In genomic region chr7:12957511-12957910, GRCm38 (mm10) we compare ENCODE assay signal across 29 mouse cellular contexts. TPM values are rescaled to one million over a fixed set of nuclear protein-coding genes. Genes with fewer than 3 reads are reported as not detected.
"Had no signal": no experiment of that assay in that cellular context is flagged by ENCODE, and none has a peak within 500 bp of the region (broad histone marks: within the 10 kb centered on the region; RNA-seq: fewer than 3 reads in every experiment).

No protein-coding gene starts in this region.

- H3K9ac ChIP-seq: liver, embryonic 13.5 days; liver, embryonic 15.5 days; liver, postnatal 0 days; lung, embryonic 15.5 days; midbrain, embryonic 13.5 days; midbrain, embryonic 15.5 days; neural tube, embryonic 13.5 days; neural tube, embryonic 15.5 days; stomach, embryonic 15.5 days had no signal

- H3K4me2 ChIP-seq: liver, embryonic 13.5 days; liver, embryonic 15.5 days; lung, embryonic 15.5 days; midbrain, embryonic 11.5 days; midbrain, embryonic 13.5 days; midbrain, embryonic 15.5 days; neural tube, embryonic 13.5 days; neural tube, embryonic 15.5 days; stomach, embryonic 15.5 days had no signal

- H3K9me3 ChIP-seq: liver, embryonic 13.5 days; liver, embryonic 15.5 days; lung, embryonic 15.5 days; midbrain, embryonic 13.5 days; midbrain, embryonic 15.5 days; neural tube, embryonic 13.5 days; neural tube, embryonic 15.5 days; stomach, embryonic 15.5 days had no signal

- H3K27me3 ChIP-seq: liver, embryonic 13.5 days; liver, embryonic 15.5 days; lung, embryonic 15.5 days; midbrain, embryonic 13.5 days; midbrain, embryonic 15.5 days; neural tube, embryonic 13.5 days; neural tube, embryonic 15.5 days; stomach, embryonic 15.5 days had no signal

- DNase-seq: liver, embryonic 13.5 days; liver, postnatal 0 days; lung, adult 2 months; lung, postnatal 14 days; lung, postnatal 36 days; retina, postnatal 1 day; right cerebral cortex, adult 18-20 months; right cerebral cortex, postnatal 25 days; right cerebral cortex, postnatal 4 days; spleen, adult 18-20 months; thymus, adult 18-20 months; thymus, postnatal 25 days; thymus, postnatal 4 days had no signal

- H3K4me3 ChIP-seq: liver, embryonic 13.5 days; liver, embryonic 15.5 days; lung, embryonic 15.5 days; midbrain, embryonic 13.5 days; midbrain, embryonic 15.5 days; neural tube, embryonic 13.5 days; neural tube, embryonic 15.5 days; stomach, embryonic 15.5 days had no signal

- H3K4me1 ChIP-seq: stomach, embryonic 15.5 days had no signal

- H3K36me3 ChIP-seq: liver, embryonic 13.5 days; liver, embryonic 15.5 days; lung, embryonic 15.5 days; midbrain, embryonic 13.5 days; midbrain, embryonic 15.5 days; neural tube, embryonic 13.5 days; neural tube, embryonic 15.5 days; stomach, embryonic 15.5 days had no signal

- H3K27ac ChIP-seq: liver, embryonic 13.5 days; liver, embryonic 15.5 days; lung, embryonic 15.5 days; macrophage; midbrain, embryonic 13.5 days; midbrain, embryonic 15.5 days; neural tube, embryonic 13.5 days; neural tube, embryonic 15.5 days; stomach, embryonic 15.5 days; stomach, postnatal 0 days had no signal

RNA-seq across cellular contexts. Expression of gene Rnf225, which starts 30.3 kb away (rescaled TPM):
- total RNA-seq: monocyte, adult 5-6 weeks had no signal
- polyA plus RNA-seq: macrophage had no signal

RNA-seq across cellular contexts. Expression of gene Slc27a5, which starts 40.5 kb away (rescaled TPM):
- total RNA-seq: megakaryocyte progenitor cell, adult 5-6 weeks; midbrain, postnatal 0 days; monocyte, adult 5-6 weeks had no signal
- polyA plus RNA-seq: lung, embryonic 15.5 days; lung, postnatal 0 days; macrophage; midbrain, embryonic 11.5 days; neural tube, embryonic 11.5 days; small intestine, adult 2 months had no signal
